Mouse (Mus musculus) lung, embryonic 15.5 days (tissue): ENCODE measurements around the gene Dnajb13. TPM values are rescaled to one million over a fixed set of nuclear protein-coding genes. Genes with fewer than 3 reads are reported as not detected.

Experiments
- ATAC-seq: fragments of 200-750 bp; cut with Nextera tagmentation; 2 replicates; pipeline ENCODE4 v1.8.0; 2017; ENCODE audit warnings: moderate number of reproducible peaks, borderline replicate concordance; ENCODE audit not compliant: low FRiP score, low TSS enrichment; ENCODE audit errors: extremely low read depth
- H3K27ac ChIP-seq: fragments of 300-500 bp; sonication (generic); 2 replicates; pipeline ENCODE4 v1.5.1; 2015; ENCODE audit warnings: moderate library complexity, mild to moderate bottlenecking, inconsistent platforms
- H3K27me3 ChIP-seq: fragments of 300-500 bp; sonication (generic); 2 replicates; pipeline ENCODE4 v1.6.1; 2015; ENCODE audit warnings: inconsistent platforms
- H3K36me3 ChIP-seq: fragments of 300-500 bp; sonication (generic); 2 replicates; pipeline ENCODE4 v1.6.1; 2015; ENCODE audit warnings: inconsistent platforms
- H3K4me1 ChIP-seq: fragments of 300-500 bp; sonication (generic); 2 replicates; pipeline ENCODE4 v1.6.1; 2015; ENCODE audit warnings: inconsistent platforms
- H3K4me2 ChIP-seq: fragments of 300-500 bp; sonication (generic); 2 replicates; pipeline ENCODE4 v1.6.1; 2015; ENCODE audit warnings: inconsistent platforms, mild to moderate bottlenecking, moderate library complexity
- H3K4me3 ChIP-seq: fragments of 300-500 bp; sonication (generic); 2 replicates; pipeline ENCODE4 v1.5.1; 2015; ENCODE audit warnings: mild to moderate bottlenecking, inconsistent platforms
- H3K9ac ChIP-seq: fragments of 300-500 bp; sonication (generic); 2 replicates; pipeline ENCODE4 v1.6.1; 2015; ENCODE audit warnings: inconsistent platforms
- H3K9me3 ChIP-seq: fragments of 300-500 bp; sonication (generic); 2 replicates; pipeline ENCODE4 v1.6.1; 2016; ENCODE audit warnings: inconsistent platforms
- WGBS: fragments of 180-500 bp; shearing (Covaris S2); methylation state at CpG from one replicate; pipeline ENCODE4 v1.1.7; 2015; 5-methylcytosine and 5-hydroxymethylcytosine counted together
- polyA plus RNA-seq: library from polyadenylated mRNA; unstranded; fragments of >200 nt; fragmentation: Nextera tagmentation; extraction: Ambion mirVana; gene quantifications from 2 replicates; pipeline ENCODE4 v1.2.1, GENCODE M21; 2015

Gene Dnajb13
- 4.1 and 4.2 TPM in 2 replicates for polyA plus RNA-seq

DNA sequence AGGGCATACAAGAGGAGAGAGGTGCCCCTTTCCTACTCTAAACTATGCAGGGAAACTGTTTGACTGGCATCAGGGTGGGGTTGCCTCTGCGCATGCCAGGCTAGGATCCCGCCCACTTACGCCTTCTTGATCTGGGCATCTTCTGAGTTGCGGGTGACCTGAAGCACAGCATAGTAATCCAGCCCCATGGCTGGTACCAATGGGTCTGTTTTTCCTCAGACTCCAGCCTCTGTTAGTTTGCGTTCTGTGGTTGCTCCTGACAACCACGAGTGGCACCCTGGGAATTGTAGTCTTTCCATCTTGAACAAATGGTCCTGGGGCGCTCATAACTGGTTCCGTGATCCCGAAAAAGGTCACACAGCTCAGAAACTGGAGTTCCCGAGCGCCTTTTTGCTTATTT lies at the start of gene Dnajb13:
Gene Dnajb13 (minus strand): TSS at position 388 of the 400 bp plus-strand sequence.
- ATAC-seq: no peak
- Histone ChIP-seq H3K4me2 (no peak within 1 kb of the TSS), H3K27me3 (no peaks in the 10 kb centered on the region), H3K36me3 (no peaks in the 10 kb centered on the region), H3K4me3 (no peak within 1 kb of the TSS), H3K4me1 (no peaks in the 10 kb centered on the region), H3K9ac (no peak within 1 kb of the TSS), H3K27ac (no peak within 1 kb of the TSS), H3K9me3 (no peaks in the 10 kb centered on the region)
- WGBS: 49% methylated on average over 11 of the region's 11 CpGs

DNA sequence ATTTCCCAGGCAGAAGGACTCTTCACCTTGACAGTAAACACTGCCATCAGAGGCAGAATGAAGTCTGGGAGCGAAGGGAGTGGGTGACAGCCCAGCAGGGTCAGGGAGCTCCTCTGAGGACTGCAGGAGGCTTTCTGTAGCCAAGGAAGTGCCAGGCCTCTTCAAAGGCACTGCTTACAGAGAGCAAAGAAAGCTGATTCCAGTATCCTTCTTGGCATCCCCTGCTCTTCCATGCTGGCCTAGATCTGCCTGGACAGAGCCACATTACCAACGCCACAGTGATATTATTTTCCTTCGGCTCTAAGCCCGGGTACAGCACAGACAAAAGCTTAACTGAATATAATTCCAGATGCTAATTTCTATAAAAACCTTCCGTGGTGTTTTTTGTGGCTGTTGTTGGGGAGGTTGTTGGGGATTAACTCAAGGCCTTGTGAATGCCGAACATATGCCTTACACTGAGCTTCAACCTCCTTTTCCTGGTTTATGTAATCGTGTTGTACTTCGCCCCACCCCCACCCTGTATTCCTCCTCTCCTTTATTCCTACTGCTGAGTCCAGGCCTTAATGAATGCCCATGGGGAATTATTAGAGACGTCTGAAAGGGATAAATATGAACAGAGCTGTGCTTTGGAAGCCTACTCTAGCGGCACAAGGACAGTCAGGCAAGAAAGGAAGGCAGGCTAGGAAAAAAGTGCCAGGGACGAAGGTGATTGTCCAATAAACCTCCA lies 47.3 kb upstream of the Dnajb13 start:
- Histone ChIP-seq H3K4me1 (no peaks in the 10 kb centered on the region), H3K27me3 (no peaks in the 10 kb centered on the region), H3K9me3 (no peaks in the 10 kb centered on the region), H3K36me3 (no peaks in the 10 kb centered on the region; the same call in 1 of the 2 replicates), H3K27ac (no peak overlapping the region), H3K4me2 (no peak overlapping the region), H3K9ac (no peak overlapping the region), H3K4me3 (no peak overlapping the region)
- 78% methylated on average over 11 of the region's 11 CpGs for WGBS
- ATAC-seq: no peak

DNA sequence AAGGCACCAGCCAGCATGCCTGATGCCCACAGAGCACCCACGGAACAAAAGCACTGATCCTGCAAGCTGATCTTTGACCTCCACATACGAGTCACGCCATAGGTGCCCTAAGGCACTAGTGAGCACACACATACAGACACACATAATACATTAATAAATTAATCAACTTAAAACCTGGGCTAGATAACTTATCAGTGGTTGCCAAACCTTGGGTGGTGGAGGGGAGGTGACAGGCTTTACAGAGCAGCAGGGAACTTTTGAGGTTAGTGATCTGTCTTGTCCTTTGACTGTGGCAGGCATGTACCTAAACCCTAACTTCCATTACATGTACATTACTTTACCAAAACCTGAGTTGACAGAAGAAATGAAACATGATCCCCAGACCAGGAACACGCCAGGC lies 44.6 kb upstream of the Dnajb13 start:
- Histone ChIP-seq H3K4me2 (no peak overlapping the region), H3K4me3 (no peak overlapping the region), H3K36me3 (no peaks in the 10 kb centered on the region), H3K9me3 (no peaks in the 10 kb centered on the region), H3K27me3 (no peaks in the 10 kb centered on the region), H3K4me1 (peaks cover 5% of the 10 kb centered on the region; the same call in 1 of the 2 replicates), H3K27ac (no peak overlapping the region), H3K9ac (no peak overlapping the region)
- WGBS: 79% methylated on average over 4 of the region's 4 CpGs
- no peak for ATAC-seq

DNA sequence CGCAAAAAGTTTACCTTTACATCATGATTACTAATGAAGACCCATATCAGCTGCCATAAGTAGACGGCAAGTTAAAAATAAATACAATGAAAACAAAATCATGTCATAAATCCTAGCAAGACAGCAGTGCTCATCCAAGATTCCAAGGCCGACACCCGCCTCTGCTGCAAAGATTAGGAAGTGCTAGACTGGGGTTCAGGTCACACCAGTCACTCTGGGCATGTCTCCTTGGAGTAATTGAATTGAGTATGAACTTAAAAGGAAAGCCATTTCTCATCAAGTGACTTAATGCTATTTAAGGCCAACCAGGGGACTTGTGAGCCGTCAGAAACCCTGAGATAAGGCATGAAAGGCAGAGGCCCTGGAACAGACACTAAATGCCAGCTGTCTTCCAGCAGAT lies 42.5 kb upstream of the Dnajb13 start:
- Histone ChIP-seq H3K9me3 (no peaks in the 10 kb centered on the region), H3K4me2 (no peak overlapping the region), H3K4me3 (no peak overlapping the region), H3K27ac (no peak overlapping the region), H3K4me1 (peaks cover 5% of the 10 kb centered on the region; the same call in 1 of the 2 replicates), H3K36me3 (no peaks in the 10 kb centered on the region), H3K9ac (no peak overlapping the region), H3K27me3 (no peaks in the 10 kb centered on the region)
- ATAC-seq: no peak
- 58% methylated on average over 5 of the region's 5 CpGs for WGBS

DNA sequence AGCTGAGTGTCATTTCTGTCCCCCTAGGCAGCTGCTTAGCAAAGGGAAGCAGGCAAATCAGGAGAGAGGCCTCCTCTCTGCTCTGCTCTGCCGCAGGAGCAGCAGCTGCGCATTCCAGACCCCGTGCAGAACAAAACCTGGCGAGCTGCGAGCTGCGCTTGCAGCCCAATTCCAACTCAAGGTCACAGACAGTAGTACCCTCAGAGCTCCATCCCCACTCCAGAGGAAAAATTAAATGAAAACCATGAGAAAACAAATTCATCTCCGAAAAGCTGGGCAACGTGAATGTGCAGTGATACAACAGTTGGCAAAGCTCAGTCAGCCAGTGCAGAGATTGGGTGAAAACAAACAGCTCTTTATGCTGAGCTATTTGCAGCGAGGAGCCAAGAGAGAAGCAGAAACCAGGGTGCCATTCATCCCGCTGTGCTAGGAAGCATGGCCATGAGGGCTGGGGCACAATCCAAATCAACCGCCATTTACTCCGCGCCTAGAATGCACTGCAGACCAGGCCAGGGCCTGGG lies 40.7 kb upstream of the Dnajb13 start:
- H3K36me3 ChIP-seq: peaks cover 6% of the 10 kb centered on the region; the same call in 1 of the 2 replicates
- H3K9ac ChIP-seq: no peak overlapping the region
- H3K9me3 ChIP-seq: no peaks in the 10 kb centered on the region
- no peaks in the 10 kb centered on the region for H3K27me3 ChIP-seq
- 41% methylated on average over 13 of the region's 13 CpGs for WGBS
- ATAC-seq: no peak
- peak overlapping the region; percentile 47 for H3K27ac ChIP-seq
- H3K4me3 ChIP-seq: no peak overlapping the region
- peaks cover 5% of the 10 kb centered on the region; the same call in 1 of the 2 replicates for H3K4me1 ChIP-seq
- H3K4me2 ChIP-seq: 0 out of 2 replicates have a peak overlapping the region, but pooled peaks have one; percentile 8

DNA sequence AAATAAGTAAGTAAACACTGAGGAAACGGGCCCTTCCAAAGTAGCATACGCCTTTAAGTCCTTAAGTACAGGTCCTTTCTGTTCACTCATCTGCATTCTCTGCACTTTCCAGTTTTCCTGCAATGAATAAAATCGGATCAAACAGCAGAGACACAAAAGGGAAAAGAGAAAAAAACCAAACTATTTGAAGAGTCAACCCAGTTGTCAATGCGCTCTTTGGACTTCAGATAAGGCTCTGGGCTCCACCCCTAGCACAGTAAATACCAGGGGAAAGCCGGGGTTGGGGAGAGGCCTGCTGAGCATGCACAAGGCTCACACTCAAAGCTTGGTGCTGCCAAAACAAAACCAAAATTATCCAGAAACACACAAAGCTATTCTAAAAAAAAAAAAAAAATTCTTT lies 40.2 kb upstream of the Dnajb13 start:
- Histone ChIP-seq H3K4me2 (no peak overlapping the region), H3K4me3 (no peak overlapping the region), H3K27me3 (no peaks in the 10 kb centered on the region), H3K36me3 (peaks cover 6% of the 10 kb centered on the region; the same call in 1 of the 2 replicates), H3K9ac (no peak overlapping the region), H3K9me3 (no peaks in the 10 kb centered on the region), H3K27ac (no peak overlapping the region), H3K4me1 (peaks cover 5% of the 10 kb centered on the region; the same call in 1 of the 2 replicates)
- no peak for ATAC-seq
- WGBS: 58% methylated on average over 5 of the region's 5 CpGs

DNA sequence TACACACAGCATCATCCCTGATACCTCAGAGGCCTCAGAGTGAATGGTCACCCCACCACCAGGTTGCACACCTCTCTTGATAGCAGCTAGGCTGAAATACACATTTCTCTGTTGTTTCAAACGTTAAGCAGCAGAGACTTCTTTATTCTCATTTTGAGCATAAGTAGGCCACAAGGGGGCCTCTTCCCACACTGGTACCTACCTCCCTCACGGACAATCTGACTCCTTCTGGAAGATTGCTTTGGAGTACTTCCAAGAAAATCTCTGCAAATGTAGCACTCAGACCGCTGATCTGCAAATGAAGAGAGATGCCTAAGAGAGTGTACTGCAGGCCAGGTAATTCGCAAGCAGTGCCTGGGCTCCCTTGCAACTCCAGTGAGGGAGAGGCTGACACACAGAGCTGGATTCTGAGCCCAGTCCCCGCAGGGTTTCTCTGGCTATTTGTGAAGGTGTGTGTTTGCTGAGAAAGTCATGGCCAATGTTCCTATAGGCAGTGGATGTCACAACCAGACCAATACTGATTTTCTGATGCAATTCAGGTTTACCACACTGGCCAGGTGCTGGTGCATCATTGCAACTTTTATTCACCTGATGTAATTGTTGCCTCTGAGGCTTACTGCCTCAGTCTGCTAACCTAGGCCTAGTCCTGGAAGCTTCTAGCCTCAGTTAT lies 35.7 kb upstream of the Dnajb13 start:
- Histone ChIP-seq H3K4me2 (no peak overlapping the region), H3K27ac (no peak overlapping the region), H3K9me3 (no peaks in the 10 kb centered on the region), H3K4me1 (peaks cover 2% of the 10 kb centered on the region; the same call in 1 of the 2 replicates), H3K36me3 (peaks cover 10% of the 10 kb centered on the region), H3K27me3 (no peaks in the 10 kb centered on the region), H3K9ac (no peak overlapping the region), H3K4me3 (no peak overlapping the region)
- 36% methylated on average over 5 of the region's 5 CpGs for WGBS
- ATAC-seq: no peak

DNA sequence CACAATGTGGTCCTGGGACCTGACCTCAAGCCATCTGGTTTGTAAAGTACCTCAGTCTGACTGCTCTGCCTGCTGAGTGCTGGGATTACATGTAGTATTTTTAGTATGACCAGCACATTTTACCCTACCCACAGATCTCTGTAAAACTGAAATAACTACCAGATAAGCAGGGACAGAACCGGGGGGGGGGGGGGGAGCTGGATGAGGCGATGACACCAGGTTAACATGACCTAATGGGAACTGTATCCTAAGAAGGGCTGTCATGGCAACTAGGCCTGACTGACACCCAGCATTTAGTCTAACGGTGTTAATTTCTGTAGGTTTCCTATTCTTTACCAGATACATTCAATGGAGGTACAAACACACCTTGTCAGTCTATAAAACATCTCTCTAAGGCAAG lies 35.0 kb upstream of the Dnajb13 start:
- no peak overlapping the region for H3K4me3 ChIP-seq
- ATAC-seq: no peak
- H3K9ac ChIP-seq: no peak overlapping the region
- H3K4me1 ChIP-seq: no peaks in the 10 kb centered on the region; the same call in 1 of the 2 replicates
- no peaks in the 10 kb centered on the region for H3K9me3 ChIP-seq
- no peaks in the 10 kb centered on the region for H3K27me3 ChIP-seq
- peaks cover 10% of the 10 kb centered on the region for H3K36me3 ChIP-seq
- H3K4me2 ChIP-seq: no peak overlapping the region
- no peak overlapping the region for H3K27ac ChIP-seq
- 84% methylated on average over 3 of the region's 3 CpGs for WGBS

DNA sequence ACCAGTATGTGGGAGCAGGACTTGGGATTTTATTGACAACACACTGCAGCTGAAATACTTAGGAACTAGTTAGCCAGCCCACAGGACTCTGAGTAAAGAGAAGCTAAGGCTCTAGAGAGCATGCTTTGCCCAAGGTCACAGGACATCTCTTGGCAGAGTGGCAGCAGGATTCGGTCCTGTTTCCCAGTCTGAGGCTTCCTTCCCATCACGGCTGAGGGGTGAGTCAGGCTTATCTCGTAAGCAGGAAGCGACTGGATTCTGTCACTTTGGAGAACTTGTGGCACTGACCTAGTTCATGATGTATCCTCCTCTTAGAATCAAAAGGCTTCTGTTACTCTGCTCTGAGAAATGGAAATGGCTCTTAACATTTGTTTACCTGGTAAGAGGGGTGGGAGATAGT lies 32.9 kb upstream of the Dnajb13 start:
- WGBS: 58% methylated on average over 4 of the region's 4 CpGs
- Histone ChIP-seq H3K36me3 (peaks cover 10% of the 10 kb centered on the region), H3K9ac (no peak overlapping the region), H3K4me2 (no peak overlapping the region), H3K9me3 (no peaks in the 10 kb centered on the region), H3K27me3 (no peaks in the 10 kb centered on the region), H3K27ac (no peak overlapping the region), H3K4me3 (no peak overlapping the region), H3K4me1 (no peaks in the 10 kb centered on the region)
- ATAC-seq: no peak

DNA sequence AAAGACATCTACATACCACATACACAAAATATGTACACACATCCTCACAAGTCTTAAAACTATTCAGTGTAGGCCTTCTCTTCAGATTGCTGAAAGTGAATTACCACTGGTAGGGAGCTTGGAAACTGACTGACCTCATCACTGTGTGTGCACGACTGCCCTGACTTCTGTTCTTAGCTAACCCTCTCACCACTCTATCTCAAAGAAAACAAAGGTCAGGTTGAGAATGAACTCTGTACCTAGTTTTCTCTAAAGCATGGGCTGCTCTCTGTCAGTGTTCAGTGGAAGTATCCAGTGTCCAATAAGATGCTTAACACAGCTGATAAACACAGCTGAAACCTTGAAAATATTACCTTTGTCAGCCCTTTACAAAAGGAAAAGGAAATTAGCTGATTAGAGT lies 29.7 kb upstream of the Dnajb13 start:
- no peak overlapping the region for H3K9ac ChIP-seq
- ATAC-seq: no peak
- H3K36me3 ChIP-seq: peaks cover 16% of the 10 kb centered on the region
- H3K27me3 ChIP-seq: no peaks in the 10 kb centered on the region
- no peaks in the 10 kb centered on the region for H3K4me1 ChIP-seq
- H3K27ac ChIP-seq: no peak overlapping the region
- H3K9me3 ChIP-seq: no peaks in the 10 kb centered on the region
- no peak overlapping the region for H3K4me2 ChIP-seq
- WGBS: 43% methylated on average over 1 of the region's 1 CpGs
- no peak overlapping the region for H3K4me3 ChIP-seq

DNA sequence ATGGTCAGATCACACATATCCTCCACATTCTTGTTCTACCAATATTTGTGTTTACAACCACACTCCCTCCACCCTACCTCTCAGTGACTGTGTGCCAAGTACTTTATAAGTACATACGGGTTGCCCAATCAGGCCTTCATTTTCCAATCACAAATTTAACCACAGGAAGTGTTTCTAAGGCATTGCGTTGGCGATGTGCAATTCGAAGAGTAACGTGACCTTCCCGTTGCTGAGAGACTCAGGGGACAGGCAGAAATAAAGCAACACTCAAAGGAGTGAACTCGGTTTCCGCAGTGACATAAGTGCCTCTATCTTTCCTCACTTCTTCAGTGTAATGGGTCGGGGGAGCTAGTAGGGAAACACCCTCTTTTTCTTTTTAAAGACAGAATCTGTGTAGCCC lies 24.8 kb upstream of the Dnajb13 start:
- no peak overlapping the region for H3K4me2 ChIP-seq
- peaks cover 10% of the 10 kb centered on the region for H3K4me1 ChIP-seq
- no peak for ATAC-seq
- H3K27ac ChIP-seq: no peak overlapping the region
- peaks cover 19% of the 10 kb centered on the region for H3K36me3 ChIP-seq
- no peak overlapping the region for H3K9ac ChIP-seq
- H3K27me3 ChIP-seq: no peaks in the 10 kb centered on the region
- no peak overlapping the region for H3K4me3 ChIP-seq
- H3K9me3 ChIP-seq: no peaks in the 10 kb centered on the region
- 92% methylated on average over 9 of the region's 9 CpGs for WGBS

DNA sequence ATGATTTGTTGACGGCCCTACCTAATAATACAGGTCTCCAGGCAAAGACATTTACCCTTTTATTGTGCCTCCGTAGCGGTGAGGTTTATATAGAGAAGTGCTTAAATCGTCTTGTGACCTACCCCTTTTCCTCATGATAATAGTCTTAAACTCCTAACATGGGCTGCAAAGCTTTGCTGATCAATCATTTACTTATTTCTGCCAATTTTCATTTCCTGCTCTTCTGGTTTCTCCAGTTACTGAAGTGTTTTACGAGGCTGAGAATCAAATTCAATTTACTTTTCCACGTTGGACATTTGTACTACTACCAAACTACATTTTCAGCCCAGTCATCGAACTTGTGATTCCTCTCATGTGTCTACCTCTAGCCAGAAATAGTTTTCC lies 22.8 kb upstream of the Dnajb13 start:
- 24% methylated on average over 7 of the region's 7 CpGs for WGBS
- H3K9me3 ChIP-seq: no peaks in the 10 kb centered on the region
- peak overlapping the region; percentile 86 for H3K4me3 ChIP-seq
- peaks cover 17% of the 10 kb centered on the region for H3K4me1 ChIP-seq
- ATAC-seq: no peak; the same call in 1 of the 2 replicates
- H3K27me3 ChIP-seq: no peaks in the 10 kb centered on the region
- peak overlapping the region; percentile 66 for H3K4me2 ChIP-seq
- H3K36me3 ChIP-seq: peaks cover 19% of the 10 kb centered on the region
- H3K27ac ChIP-seq: peak overlapping the region; percentile 84
- H3K9ac ChIP-seq: peak overlapping the region; percentile 82
